Mouse (Mus musculus) c-Kit-positive CD71-positive TER-119-positive erythroid progenitor cells, embryonic 14.5 days (primary cell): ENCODE results near the gene Fgfr2.

Experiments
- DNase-seq: peaks from one replicate; pipeline ENCODE4 v3.0.0-alpha.2; 2013; ENCODE audit warnings: low spot score

Gene Fgfr2

DNA sequence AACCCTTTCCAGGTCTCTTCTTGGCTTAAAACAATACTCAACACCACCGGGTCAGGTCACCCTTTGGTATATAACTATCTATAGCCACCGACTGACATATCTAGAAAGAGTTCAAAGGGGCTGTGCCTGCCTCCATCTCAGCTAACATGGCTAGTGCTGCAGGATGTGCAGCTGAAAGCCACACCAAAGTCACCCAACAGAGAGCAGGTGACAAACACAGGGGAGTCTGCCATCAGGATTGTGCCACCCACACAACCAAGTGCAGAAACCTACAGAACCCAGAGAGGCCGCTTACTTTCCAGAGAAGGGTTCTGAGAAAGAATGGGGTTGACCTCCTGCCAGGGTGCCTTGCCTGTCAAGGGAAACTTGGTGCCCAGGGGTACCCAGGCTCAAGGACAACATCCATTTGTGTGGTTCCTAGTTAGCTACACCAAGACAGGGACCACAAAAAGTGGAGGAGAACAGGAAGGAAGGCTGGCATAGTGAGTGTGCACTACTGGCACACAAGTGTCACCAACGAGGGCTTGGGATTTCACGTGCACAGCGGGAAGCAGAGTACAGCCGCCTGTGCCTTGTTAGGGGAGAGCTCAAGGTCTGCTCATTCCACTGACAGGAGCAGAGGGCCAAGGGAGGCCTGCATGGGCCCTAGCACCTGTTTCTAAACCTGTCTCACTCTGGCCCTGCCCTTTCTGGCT is 350.0 kb downstream of the Fgfr2 start:
- no peak for DNase-seq

DNA sequence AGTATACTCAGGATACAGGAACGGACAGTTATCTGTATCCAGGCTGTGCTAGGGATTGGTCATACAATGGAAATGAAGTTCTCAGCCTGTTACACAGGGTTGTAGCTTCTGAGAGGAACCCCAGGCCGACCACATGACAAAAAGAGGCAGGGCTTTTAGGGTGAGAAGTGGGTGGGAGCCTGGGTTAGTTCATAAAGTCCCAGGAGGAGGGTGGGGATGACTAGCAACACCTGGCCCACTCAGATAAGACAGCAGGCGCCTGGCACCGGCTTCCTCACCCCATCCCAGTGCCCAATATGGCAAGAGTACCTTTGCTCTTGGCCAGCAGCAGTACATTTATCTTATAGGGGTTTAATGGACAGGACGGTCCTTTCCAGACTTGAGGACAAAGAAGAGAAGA is 350.7 kb downstream of the Fgfr2 start:
- DNase-seq = peak; percentile 92

DNA sequence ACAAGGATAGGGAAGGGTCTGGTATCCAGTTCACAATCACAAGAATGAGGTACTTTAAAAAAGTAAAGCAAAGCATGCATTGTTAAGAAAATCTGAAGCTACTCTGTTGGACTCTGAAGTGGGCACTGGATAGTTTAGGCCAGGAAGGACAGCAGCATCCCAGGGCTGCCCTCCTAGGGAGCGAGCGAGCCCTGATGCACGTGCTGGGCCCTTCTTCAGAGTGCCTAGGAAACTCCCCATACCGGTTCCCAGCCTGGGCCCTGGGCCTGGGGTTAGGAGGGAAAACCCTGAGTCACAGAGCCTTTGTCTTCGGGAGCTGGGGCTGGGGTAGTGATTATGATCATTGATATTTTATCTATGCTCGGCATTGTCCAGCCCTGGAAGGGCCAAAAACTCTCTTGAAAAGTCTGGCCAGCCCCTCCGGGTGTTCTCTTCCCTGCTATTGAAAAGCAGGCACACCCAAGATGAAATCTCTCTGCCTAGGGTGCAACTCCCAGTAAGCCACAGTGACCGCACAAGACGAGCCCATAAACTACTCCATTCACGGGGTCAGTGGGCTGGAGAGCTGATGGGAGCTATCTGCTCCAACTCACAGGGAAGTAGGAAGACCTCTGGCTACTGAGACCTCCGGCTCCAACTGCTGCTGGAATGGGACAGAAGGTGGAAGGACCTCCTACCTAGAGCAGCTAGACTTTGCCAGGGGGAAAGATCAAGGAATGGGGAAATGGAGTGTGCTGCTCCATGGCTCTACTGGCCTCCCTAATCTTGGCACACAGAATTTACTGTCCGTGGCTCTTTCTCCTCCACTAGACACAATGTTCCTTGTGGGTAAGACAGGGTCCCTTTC is 354.4 kb downstream of the Fgfr2 start:
- DNase-seq = peak; percentile 50

DNA sequence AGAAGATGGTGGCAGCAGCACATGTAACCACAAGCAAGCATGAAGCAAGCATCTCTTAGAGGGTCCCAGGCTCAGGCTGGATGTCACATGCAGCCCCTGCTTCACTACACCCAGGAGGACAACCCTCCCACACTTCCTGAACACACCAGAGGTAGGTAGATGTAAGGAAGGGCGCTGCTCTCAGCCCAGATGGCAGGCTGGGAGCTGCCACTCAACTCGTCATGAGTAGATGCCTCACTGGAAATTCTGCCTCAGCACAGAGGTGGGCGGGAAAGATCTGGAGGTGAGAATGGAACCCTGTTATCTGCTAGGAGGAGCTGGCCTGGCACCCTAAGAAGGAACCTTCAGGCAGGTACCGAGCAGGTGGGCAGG is 355.2 kb downstream of the Fgfr2 start:
- no peak for DNase-seq

DNA sequence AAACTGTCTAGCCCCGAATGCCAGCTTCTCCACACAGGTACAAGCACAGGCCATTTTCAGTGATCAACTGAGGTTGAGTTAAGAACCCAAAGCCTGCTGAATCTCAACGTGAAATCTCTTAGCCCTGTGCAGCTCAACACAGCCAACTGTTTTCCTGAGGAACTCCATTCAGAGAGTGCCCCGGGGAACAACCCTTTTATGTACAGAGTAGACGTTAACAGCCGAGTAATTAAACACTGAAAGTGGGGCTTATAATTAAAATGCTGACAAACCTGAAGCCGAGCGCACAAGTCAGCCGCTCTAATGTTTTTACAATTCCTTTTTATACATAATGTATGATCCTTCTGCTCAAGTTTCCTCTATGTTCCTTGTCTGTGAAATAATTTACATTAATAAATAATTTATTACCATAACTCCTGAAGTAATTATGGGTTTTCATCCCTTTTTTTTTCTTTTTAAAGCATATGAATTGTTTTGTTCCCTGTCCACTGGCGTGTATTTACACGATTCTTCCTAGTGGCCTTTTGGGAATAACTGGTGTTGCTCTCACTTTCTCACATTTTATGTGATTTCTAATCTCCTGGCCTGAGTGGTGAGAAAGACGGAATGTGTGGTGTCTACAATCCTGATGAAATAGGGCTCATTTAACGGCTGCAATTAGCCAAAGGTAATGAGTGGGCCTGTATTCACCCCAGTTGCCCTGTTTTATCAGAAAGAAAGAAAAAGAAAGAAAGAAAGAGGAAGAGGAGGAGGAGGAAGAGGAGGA is 355.7 kb downstream of the Fgfr2 start:
- DNase-seq = no peak

DNA sequence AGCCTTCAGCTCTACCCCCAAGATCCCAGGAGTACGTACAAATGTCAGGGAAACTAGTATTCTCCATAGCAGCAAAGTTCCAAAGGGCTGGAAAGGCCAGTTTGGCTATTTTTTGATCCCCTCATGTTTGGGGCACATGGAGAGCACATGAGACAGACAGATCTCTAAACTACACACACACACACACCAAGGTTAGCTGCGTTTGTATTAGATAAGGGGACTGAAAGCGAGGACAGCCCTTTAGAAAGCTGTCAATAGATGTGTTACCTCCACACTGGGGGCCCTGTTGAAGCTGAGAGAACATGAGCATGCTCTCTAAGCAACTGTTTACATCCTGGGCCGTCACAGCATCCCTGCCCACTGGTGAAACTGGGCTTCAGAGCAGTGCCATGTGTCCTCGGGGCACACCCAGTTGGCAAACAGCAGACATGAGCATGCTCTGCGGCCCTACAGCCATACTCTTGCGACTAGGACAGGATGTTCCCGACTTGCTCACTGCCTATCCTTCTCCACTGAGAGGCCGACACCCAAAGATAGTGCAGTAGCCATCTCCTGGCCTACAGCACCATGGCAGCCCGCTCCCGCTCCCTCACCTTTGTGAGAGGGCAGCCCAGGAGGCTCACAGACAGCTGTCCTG is 356.8 kb downstream of the Fgfr2 start:
- peak; percentile 58 for DNase-seq

DNA sequence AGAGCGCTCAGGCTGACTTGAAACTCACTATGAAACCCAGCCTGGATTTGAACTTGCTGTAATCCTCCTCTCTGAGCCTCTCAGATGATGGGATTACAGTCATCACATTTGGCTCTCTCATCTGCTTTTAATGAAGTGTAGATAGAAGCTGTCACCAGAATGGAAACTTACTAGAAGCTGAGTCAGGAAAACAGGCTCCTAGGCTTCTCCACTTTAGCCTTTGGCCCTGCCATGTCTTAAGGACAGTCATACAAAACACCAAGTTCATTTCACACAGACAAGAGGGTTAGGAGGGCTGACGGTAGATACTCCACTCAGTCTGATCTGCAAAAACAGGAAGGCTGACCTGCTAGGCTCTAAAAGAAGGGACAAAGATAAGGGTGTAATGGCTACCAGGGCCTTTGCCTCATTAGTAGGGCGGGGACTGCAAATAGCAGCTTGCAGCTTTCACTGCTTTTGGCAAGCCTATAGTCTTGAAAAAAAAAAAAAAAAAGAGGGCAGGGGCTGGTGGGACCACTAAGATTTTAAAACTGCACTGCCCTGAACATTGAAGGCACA is 357.4 kb downstream of the Fgfr2 start:
- no peak for DNase-seq

DNA sequence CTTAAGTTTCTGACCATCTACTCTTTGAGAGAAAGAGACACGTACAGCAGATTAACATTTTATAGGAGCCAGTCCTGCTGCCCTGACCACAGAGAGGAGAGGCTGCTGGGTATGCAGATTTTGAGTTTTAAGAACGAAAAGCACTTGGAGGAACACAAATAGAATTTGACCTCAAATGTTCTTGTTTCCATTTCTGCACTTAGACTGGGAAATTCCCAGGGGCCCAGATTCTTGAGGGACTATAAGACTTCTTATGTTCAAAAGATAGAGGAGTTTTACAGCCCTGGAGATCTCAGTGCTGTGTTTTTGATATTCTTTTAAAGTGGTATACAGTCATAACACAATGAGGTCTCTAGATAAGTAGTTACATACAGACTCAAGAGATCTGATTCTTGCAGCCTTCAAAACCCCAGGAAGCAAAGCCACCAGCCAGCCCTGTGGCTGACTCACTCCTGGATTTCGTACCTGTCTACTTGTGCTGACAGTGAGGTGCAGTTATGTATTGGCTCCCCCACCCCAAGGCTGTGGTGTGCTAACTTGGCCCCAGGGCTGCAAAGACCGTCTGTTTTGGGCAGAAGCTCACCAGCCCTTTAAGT is 358.2 kb downstream of the Fgfr2 start:
- no peak for DNase-seq

DNA sequence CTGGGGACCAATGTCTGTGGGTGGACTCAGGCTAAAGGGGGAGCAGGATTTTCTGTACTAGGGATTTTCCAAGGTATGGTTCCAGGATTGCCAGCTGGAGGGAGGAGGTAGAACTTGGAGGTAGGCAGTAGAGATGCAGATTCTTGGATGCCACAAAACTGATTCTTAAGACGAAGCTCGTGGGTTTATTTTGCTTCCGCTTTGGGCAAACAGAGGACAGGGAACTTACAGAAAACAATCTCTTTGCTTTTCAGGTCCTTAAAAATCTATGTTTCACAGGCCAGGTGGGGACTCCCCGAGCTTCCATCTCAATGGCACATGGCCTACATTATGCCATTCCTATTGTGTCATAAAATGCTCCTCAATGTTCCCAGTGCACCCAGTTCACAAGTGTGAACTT is 358.8 kb downstream of the Fgfr2 start:
- DNase-seq = no peak

DNA sequence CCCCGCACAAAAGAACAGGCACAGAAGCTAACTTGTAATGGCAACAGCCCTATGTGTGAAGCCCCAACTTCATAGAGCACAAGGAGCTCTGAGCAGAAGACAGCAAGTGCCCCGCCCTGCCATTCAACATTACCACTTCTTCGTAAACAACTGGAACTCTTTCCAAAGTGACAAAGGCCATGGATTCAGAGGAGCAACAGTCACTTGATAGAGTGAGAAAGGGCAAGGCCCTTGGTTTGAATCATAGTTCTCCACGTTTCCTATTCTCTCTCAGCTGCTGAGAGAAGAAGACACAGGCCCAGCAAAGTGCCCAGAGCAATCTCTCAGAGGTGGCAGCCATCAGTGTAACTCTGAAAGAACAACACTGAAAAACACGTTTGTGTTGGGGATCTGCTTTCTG is 359.2 kb downstream of the Fgfr2 start:
- no peak for DNase-seq

DNA sequence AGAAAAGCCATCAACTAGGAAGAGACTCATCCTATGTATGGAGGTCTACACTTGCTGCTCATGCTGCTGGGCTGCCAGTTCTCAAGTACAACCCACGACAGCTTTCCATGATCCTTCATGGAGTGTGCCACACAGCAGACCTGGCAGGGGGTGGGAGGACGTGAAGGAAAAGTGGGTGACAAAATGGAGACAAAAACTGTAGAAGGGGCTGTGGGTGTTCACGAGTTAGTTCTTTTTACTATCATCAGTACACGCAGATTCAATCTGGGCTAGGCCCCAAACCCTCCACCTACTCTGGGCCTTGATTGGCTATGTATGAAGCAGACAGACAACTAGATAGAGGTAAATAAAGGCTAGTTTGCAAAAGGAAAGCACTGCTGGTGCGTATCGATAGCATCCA is 359.8 kb downstream of the Fgfr2 start:
- no peak for DNase-seq

DNA sequence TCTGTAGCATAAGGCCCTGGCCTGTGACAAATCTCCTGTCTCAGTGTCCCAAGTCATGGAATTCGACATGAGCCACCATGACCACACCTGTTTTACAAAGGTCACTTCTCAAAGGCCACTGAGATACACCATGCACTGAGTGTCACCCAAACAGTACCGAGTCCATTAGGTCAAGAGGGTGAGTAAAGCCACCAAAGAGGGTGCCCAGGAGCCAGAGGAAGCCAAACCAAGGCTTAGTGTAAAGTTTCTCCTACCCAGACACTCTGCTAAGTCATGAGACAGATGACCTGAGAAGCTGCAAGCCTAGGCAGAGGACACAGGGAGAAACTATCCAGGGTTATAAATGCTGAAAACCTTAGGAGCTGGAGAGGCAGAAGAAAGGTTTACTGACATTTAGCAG is 361.7 kb downstream of the Fgfr2 start:
- no peak for DNase-seq

DNA sequence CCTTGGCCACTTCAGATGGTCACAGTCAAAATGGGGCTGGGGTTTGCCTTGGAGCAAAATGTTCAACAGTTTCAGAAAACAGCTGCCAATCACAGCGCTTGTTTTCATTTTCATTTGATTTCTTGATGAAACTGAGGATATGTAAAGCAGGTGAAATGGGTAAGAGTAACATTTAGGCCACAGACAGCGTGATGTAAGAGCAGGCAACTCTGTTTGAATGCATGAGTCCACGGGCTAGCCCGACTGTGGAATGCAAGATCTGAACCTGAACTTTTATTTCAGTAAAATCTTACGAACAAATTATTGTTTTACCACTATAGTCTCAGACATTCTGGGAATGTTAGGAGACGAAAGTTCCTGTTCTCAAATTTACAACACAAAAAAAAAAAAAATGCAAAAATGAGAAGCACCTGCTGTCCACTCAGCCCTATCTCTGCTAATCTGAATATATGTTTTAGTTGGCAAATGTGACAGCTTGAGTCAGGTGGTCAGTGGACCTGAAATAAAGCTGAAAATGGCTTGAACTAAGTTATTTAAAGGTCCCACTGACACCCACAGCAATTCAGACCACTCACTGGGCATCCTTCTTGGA is 362.5 kb downstream of the Fgfr2 start:
- no peak for DNase-seq

DNA sequence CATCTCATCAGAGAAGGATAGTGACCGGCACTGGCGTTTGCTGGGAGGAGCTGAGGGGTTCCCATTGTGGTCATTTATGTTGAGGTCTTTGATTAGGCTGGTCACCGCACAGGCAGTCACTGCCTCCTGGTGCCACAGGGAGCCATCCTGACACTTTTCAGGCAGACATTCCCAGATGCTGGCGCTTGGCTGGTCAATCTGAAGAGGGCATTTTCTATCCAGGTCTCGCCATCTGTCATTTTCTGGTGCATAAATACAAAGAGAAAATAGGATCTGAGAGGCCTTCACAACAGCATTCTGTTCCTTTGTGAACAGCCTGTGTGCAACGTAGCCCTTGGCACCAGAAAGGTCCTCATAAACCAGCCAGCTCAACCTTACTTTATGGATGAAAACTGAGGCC is 363.2 kb downstream of the Fgfr2 start:
- DNase-seq = no peak

DNA sequence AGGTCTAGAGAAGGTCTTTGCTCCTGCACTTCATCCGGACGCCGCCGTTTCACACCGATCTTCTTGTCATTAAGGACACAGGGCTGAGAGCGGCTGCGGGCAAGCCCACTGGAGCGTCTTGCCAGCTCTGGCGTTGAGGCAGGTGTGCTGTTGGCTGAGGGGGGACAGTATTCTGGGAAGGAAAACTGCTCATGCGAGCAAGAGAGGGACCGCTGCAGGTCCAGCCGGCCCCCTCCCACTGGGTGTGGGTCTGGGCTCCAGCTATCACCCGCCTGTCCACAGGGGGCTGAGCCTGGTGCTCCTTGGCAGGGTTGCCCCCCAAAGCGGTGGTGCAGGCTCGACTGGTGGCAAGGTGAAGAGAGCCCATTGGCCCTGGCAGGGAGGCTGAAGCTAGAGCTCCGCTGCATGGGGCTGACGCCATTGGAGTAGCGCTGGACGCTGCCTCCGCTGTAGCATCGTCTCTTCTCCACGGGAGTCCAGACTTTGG is 363.7 kb downstream of the Fgfr2 start:
- DNase-seq = no peak

DNA sequence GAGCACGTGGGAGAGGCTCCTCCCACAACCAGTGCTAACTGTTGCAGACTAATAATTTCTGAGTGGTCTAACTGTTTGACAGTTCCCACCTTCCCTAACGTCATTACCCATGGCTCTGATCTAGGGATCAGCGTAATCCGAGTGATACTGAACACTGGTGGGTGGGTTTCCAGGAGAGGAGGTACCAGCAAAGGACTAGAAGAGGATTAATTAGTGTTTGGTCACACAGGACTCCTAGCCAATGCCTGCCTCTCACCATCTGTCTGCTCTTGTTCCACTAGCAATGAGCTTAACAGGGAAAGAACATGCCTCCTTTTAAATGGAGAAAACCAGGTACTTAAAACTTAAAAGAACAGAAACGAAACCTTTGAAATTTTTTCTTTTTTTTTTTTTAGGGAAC is 364.3 kb downstream of the Fgfr2 start:
- DNase-seq = no peak

DNA sequence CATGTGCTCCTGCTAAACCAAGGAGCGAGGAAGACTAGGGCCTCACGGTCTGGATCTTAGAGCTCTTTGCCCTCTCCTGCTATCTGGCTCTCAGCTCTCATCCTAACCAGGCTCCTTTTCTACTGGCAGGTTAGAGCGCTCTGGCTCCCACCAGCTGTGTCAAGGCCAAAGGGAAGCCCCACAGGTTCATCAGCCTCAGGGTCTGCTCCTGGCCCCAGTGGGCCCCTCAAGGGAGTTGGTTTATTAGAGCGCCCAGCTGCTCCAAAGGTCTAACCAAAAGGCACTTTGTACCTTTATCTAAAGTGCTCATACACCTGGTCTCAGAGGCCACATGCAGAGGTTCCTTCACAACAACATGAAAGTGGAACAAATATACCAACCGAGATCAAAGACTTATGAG is 366.8 kb downstream of the Fgfr2 start:
- no peak for DNase-seq

DNA sequence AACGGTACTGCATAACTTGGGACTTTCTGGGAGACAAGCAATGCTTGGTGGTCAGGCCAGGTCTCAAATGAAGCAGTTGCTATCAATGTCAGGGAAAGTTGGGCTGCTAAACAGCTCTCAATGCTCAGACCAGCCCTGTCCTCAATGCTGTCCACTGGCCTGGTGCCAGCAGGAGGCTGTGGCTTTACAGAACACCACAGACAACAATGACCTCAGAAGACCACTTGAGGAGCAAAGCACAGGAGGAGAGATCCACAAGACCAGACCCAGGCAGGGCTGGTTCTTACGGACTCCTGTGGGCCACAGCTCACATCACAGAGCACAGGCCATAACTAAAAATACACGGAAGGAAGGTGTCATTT is 368.8 kb downstream of the Fgfr2 start:
- no peak for DNase-seq

DNA sequence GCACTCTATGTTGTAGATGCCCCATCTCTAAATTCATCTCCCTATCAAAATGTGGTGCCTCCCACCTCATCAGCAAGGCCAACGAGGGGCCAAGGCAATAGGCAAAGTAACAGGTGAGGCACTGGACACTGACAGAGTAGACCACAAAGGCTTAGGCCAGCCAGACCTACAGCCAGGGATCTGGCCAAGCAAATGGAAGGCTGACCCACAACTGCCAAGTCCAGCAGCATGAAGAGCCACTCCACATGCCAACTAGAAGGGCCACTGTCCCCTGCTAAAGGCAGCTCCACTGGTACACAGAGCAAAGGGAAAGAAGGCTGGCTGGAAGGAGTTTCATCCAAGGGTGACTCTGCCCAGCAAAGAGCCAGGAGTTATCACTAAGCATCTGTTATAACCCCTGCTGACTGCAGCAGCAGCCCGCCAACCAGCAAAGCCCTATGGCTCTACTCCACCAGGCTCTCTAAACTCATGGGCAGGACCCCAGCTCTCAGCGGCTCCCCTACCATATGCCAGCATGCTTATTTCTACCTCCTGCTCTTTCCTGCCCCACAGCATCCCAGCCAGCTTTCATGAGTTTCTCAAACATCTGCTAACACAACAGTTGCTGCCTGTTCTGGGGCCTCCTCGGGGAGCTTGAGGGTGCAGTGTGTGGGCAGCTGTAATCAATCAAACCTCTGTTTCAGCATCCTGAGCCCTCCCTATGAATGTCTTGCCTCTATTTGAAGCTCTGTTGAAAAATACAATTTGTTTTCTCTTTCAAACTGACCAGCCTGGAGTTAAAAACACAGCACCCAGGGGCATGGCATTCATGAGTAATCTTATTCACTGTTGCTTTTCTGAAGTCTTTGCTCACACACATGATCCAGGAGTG is 369.4 kb downstream of the Fgfr2 start:
- no peak for DNase-seq

DNA sequence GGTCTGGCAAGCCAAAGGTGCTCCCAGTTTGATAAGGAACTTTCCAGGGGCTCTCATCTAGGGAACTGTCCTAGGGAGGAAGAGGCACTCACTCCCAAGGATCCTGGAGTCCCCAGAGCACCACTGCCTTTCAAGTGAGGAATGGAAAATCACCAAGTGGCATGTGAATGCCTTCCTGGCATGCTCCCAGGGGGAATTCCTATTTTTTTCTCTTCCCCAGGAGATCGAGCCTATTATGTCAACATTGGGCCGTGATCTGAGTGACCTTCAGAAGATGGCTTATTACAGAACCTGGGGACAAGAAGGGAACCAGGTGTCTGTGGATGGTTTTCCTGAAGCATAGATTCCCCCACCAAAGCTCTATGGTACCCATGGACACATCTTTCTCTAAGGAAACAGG is 371.4 kb downstream of the Fgfr2 start:
- DNase-seq = no peak
